Mouse (Mus musculus) heart, embryonic 15.5 days (tissue): ENCODE measurements at regions not wholly inside any gene's neighbourhood (a gene's known extent, or its start where the extent isn't known, plus 50 kb on each side); places are given as distances from the start of the nearest gene placed in this dataset.

Experiments
- ATAC-seq: fragments of 200-750 bp; cut with Nextera tagmentation; replicated peaks from 2 replicates; pipeline ENCODE4 v1.8.0; 2017; ENCODE audit warnings: low read depth, moderate TSS enrichment; ENCODE audit not compliant: insufficient number of reproducible peaks, insufficient read depth, low FRiP score
- H3K27ac ChIP-seq: fragments of 300-500 bp; sonication (generic); 2 replicates; pipeline ENCODE4 v1.5.1; 2015; ENCODE audit warnings: mild to moderate bottlenecking, inconsistent platforms
- H3K27me3 ChIP-seq: fragments of 300-500 bp; sonication (generic); 2 replicates; pipeline ENCODE4 v1.6.1; 2015; ENCODE audit warnings: inconsistent platforms
- H3K36me3 ChIP-seq: fragments of 300-500 bp; sonication (generic); 2 replicates; pipeline ENCODE4 v1.6.1; 2015; ENCODE audit warnings: mild to moderate bottlenecking, inconsistent platforms
- H3K4me1 ChIP-seq: fragments of 300-500 bp; sonication (generic); replicated peaks from 2 replicates; pipeline ENCODE4 v1.6.1; 2015; ENCODE audit warnings: inconsistent platforms
- H3K4me2 ChIP-seq: fragments of 300-500 bp; sonication (generic); 2 replicates; pipeline ENCODE4 v1.6.1; 2015; ENCODE audit warnings: inconsistent platforms, mild to moderate bottlenecking, moderate library complexity
- H3K4me3 ChIP-seq: fragments of 300-500 bp; sonication (generic); 2 replicates; pipeline ENCODE4 v1.5.1; 2015; ENCODE audit warnings: mild to moderate bottlenecking, inconsistent platforms
- H3K9ac ChIP-seq: fragments of 300-500 bp; sonication (generic); 2 replicates; pipeline ENCODE4 v1.6.1; 2015; ENCODE audit warnings: mild to moderate bottlenecking, inconsistent platforms
- H3K9me3 ChIP-seq: fragments of 300-500 bp; sonication (generic); replicated peaks from 2 replicates; pipeline ENCODE4 v1.6.1; 2016; ENCODE audit warnings: inconsistent platforms
- WGBS: fragments of 180-500 bp; shearing (Covaris S2); methylation state at CpG from one replicate; pipeline ENCODE4 v1.1.7; 2015; ENCODE audit warnings: mixed read lengths; 5-methylcytosine and 5-hydroxymethylcytosine counted together

DNA sequence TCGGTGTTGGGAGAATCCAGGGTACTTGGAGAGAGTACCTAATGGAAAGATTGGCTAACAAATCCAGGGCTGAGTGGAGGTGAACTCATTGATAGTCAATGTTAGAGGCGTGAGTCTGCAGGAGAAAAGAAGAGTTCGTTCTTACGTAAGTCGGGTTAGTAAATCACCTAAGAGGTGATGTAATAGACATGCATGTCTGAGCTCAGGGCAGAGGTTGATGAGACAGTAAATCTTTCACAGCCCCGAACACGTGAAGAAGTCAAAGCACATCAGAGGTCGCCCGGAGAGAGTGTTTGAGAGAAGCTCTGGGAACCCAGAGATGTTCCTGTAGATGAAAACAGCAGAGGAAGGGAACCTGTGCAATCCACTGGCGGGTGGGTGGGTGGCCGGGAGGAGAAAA lies 76.2 kb upstream of the Prdm1 start:
- H3K27ac ChIP-seq = no peak overlapping the region
- no peak overlapping the region for H3K9ac ChIP-seq
- H3K27me3 ChIP-seq = no peaks in the 10 kb centered on the region
- no peak overlapping the region for H3K4me3 ChIP-seq
- no peaks in the 10 kb centered on the region for H3K4me1 ChIP-seq
- H3K4me2 ChIP-seq = no peak overlapping the region
- ATAC-seq = no peak
- WGBS = 81% methylated on average over 11 of the region's 11 CpGs
- no peaks in the 10 kb centered on the region for H3K9me3 ChIP-seq
- no peaks in the 10 kb centered on the region for H3K36me3 ChIP-seq

GRCm38 (mm10) chr10:44603461-44603860 lies 75.2 kb upstream of the Prdm1 start:
- Histone ChIP-seq H3K9me3 (no peaks in the 10 kb centered on the region), H3K36me3 (no peaks in the 10 kb centered on the region), H3K4me1 (no peaks in the 10 kb centered on the region), H3K27me3 (peaks cover 5% of the 10 kb centered on the region; the same call in 1 of the 2 replicates), H3K27ac (no peak overlapping the region), H3K9ac (no peak overlapping the region), H3K4me2 (no peak overlapping the region), H3K4me3 (no peak overlapping the region)
- 78% methylated on average over 5 of the region's 5 CpGs for WGBS
- ATAC-seq = no peak

- no peak overlapping the region for H3K27ac ChIP-seq
- no peaks in the 10 kb centered on the region for H3K36me3 ChIP-seq
- ATAC-seq = no peak
- H3K4me3 ChIP-seq = no peak overlapping the region
- peaks cover 5% of the 10 kb centered on the region; the same call in 1 of the 2 replicates for H3K27me3 ChIP-seq
- H3K4me2 ChIP-seq = no peak overlapping the region
- no peaks in the 10 kb centered on the region for H3K4me1 ChIP-seq
- WGBS = 58% methylated on average over 10 of the region's 10 CpGs
- H3K9me3 ChIP-seq = no peaks in the 10 kb centered on the region
- H3K9ac ChIP-seq = no peak overlapping the region
Observed at GRCm38 (mm10) chr10:44601550-44601949, 73.2 kb upstream of the Prdm1 start.

- Histone ChIP-seq H3K4me1 (no peaks in the 10 kb centered on the region), H3K36me3 (no peaks in the 10 kb centered on the region), H3K9me3 (no peaks in the 10 kb centered on the region), H3K27me3 (peaks cover 5% of the 10 kb centered on the region; the same call in 1 of the 2 replicates), H3K4me3 (no peak overlapping the region), H3K9ac (no peak overlapping the region), H3K4me2 (no peak overlapping the region), H3K27ac (no peak overlapping the region)
- ATAC-seq = no peak
- 27% methylated on average over 4 of the region's 4 CpGs for WGBS
Observed at GRCm38 (mm10) chr10:44599964-44600334, 71.6 kb upstream of the Prdm1 start.

GRCm38 (mm10) chr10:44599331-44599963 lies 71.1 kb upstream of the Prdm1 start:
- H3K4me2 ChIP-seq = no peak overlapping the region
- no peak overlapping the region for H3K9ac ChIP-seq
- no peak for ATAC-seq
- no peaks in the 10 kb centered on the region for H3K4me1 ChIP-seq
- no peaks in the 10 kb centered on the region for H3K36me3 ChIP-seq
- WGBS = 54% methylated on average over 10 of the region's 10 CpGs
- H3K9me3 ChIP-seq = no peaks in the 10 kb centered on the region
- no peak overlapping the region for H3K4me3 ChIP-seq
- H3K27me3 ChIP-seq = peaks cover 5% of the 10 kb centered on the region; the same call in 1 of the 2 replicates
- no peak overlapping the region for H3K27ac ChIP-seq

GRCm38 (mm10) chr10:44598615-44599014 lies 70.3 kb upstream of the Prdm1 start:
- Histone ChIP-seq H3K9ac (no peak overlapping the region), H3K27me3 (peaks cover 5% of the 10 kb centered on the region; the same call in 1 of the 2 replicates), H3K36me3 (no peaks in the 10 kb centered on the region), H3K4me3 (no peak overlapping the region), H3K4me2 (no peak overlapping the region), H3K4me1 (no peaks in the 10 kb centered on the region), H3K9me3 (no peaks in the 10 kb centered on the region), H3K27ac (no peak overlapping the region)
- 92% methylated on average over 3 of the region's 3 CpGs for WGBS
- no peak for ATAC-seq

DNA sequence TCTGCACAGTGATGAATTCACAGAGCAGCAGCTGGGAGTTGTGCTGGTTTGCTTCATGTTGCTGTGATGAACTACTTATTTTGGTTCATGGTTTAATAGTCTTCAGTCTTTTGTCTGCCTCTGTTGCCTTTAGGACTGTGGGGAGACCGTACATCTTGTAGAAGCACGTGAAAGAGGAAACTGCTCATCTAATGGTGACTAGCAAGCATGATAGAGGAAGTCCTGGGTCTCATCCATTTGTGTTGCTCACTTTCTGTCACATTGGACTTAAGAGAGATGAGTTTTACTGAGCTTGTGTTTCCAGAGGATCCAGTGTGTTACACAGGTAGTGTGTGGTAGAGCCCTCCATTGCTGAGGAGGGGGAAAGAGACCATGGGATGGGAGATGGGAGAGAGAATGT lies 67.6 kb upstream of the Prdm1 start:
- Histone ChIP-seq H3K4me2 (no peak overlapping the region), H3K9ac (no peak overlapping the region), H3K9me3 (no peaks in the 10 kb centered on the region), H3K4me1 (no peaks in the 10 kb centered on the region), H3K36me3 (no peaks in the 10 kb centered on the region), H3K4me3 (no peak overlapping the region), H3K27me3 (peaks cover 5% of the 10 kb centered on the region; the same call in 1 of the 2 replicates), H3K27ac (no peak overlapping the region)
- ATAC-seq = no peak
- 76% methylated on average over 2 of the region's 2 CpGs for WGBS

- H3K4me1 ChIP-seq = peaks cover 7% of the 10 kb centered on the region
- no peak overlapping the region for H3K27ac ChIP-seq
- H3K4me2 ChIP-seq = no peak overlapping the region
- H3K9me3 ChIP-seq = no peaks in the 10 kb centered on the region
- no peak overlapping the region for H3K9ac ChIP-seq
- no peak overlapping the region for H3K4me3 ChIP-seq
- no peaks in the 10 kb centered on the region for H3K36me3 ChIP-seq
- ATAC-seq = no peak
- WGBS = 72% methylated on average over 6 of the region's 6 CpGs
- H3K27me3 ChIP-seq = no peaks in the 10 kb centered on the region
Observed at GRCm38 (mm10) chr10:44589842-44590241, 61.5 kb upstream of the Prdm1 start.

DNA sequence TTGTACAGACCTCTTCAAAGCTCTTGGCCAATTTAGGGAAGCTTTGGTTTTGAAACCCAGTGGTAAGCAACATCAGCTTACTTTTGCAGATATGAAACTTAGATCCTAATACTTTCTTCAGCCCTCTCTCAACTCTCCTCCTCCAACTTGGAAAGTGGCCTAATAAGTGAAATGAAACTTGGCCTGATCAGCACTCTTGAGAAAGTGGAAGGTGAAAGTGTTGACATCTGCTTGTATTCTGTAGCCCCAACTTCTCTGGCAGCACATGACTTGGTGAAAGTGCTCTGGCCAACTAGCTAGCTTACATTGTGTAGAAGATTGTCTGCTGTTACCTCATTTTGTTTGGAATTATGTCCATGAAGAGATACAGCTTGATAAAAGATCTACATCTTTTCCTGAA lies 61.1 kb upstream of the Prdm1 start:
- no peak overlapping the region for H3K4me2 ChIP-seq
- no peaks in the 10 kb centered on the region for H3K9me3 ChIP-seq
- H3K4me3 ChIP-seq = no peak overlapping the region
- H3K9ac ChIP-seq = no peak overlapping the region
- H3K36me3 ChIP-seq = no peaks in the 10 kb centered on the region
- H3K27me3 ChIP-seq = no peaks in the 10 kb centered on the region
- H3K27ac ChIP-seq = no peak overlapping the region
- peaks cover 7% of the 10 kb centered on the region for H3K4me1 ChIP-seq
- ATAC-seq = no peak

GRCm38 (mm10) chr10:44582736-44583135 lies 54.4 kb upstream of the Prdm1 start:
- no peak for ATAC-seq
- 64% methylated on average over 2 of the region's 2 CpGs for WGBS
- Histone ChIP-seq H3K27ac (no peak overlapping the region), H3K9ac (no peak overlapping the region), H3K4me1 (no peaks in the 10 kb centered on the region), H3K4me2 (no peak overlapping the region), H3K27me3 (no peaks in the 10 kb centered on the region), H3K9me3 (no peaks in the 10 kb centered on the region), H3K36me3 (no peaks in the 10 kb centered on the region), H3K4me3 (no peak overlapping the region)
